Mouse (Mus musculus): ENCODE data around the gene Anxa11. TPM values are rescaled to one million over a fixed set of nuclear protein-coding genes. Genes with fewer than 3 reads are reported as not detected.
"Not testable (repeated sequence)": the region's sequence is repeated elsewhere in the genome, so short reads cannot be mapped to it uniquely, and the experiment has no call there.

Gene Anxa11
- polyA plus RNA-seq, 1 experiment from 2014 or later = 2.4 TPM

DNA sequence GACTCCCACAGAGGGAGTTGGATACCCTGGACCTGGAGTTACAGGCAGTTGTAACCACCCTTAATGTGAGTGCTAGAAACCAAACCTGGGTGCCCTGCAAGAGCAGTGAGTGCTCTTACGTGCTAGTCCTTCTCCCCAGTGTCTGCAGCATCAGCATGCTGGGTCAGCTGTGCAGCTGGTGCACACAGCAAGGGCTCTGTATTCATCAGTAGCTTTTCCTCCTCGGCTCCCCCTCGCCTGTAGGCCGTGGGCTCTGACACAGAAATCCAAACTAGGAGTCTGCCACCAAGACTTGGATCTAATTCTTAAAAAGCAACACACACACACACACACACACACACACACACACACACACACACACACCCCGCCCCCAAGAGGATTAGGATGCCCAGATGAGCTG lies 63.3 kb downstream of the Anxa11 start:
- not testable (repeated sequence) for H3K4me2 ChIP-seq (ENCODE audit: low read length); H3K9ac ChIP-seq (ENCODE audit: low read depth, low read length); H3K4me1 ChIP-seq (ENCODE audit: control insufficient read depth, insufficient read depth, low read length); H3K4me3 ChIP-seq (ENCODE audit: low read depth, low read length); ATAC-seq; H3K36me3 ChIP-seq (ENCODE audit: control insufficient read depth, insufficient read depth, low read length); H3K27ac ChIP-seq (ENCODE audit: low read length); H3K9me3 ChIP-seq (replicated peaks; ENCODE audit: control insufficient read depth, low read length, poor library complexity, severe bottlenecking); H3K27me3 ChIP-seq (ENCODE audit: control insufficient read depth, insufficient read depth, low read depth, low read length)
- WGBS = no CpG with 5 or more reads among the region's 5 CpGs

DNA sequence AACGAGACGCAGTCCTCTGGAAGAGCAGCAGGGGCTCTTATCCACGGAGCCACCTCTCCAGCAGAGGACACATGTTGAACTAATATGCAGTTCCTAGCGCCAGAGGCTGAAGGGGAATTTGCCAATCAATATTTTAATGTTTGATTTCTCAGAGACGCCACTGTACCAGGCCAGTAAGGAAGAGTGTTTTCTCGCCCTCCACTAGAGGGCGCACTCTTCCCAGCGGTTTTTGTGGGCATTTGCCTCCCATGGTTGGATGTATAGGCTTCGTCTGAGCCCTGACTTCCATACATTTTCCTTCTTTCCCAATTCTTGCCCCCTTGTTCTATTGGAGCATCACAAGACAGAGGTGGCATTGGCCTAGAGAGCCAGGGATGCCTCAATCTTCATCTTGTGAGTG lies 65.3 kb downstream of the Anxa11 start:
- not testable (repeated sequence) for H3K4me2 ChIP-seq (ENCODE audit: low read length); H3K9ac ChIP-seq (ENCODE audit: low read depth, low read length); H3K9me3 ChIP-seq (replicated peaks; ENCODE audit: control insufficient read depth, low read length, poor library complexity, severe bottlenecking); H3K27me3 ChIP-seq (ENCODE audit: control insufficient read depth, insufficient read depth, low read depth, low read length); ATAC-seq; H3K27ac ChIP-seq (ENCODE audit: low read length); H3K36me3 ChIP-seq (ENCODE audit: control insufficient read depth, insufficient read depth, low read length); H3K4me1 ChIP-seq (ENCODE audit: control insufficient read depth, insufficient read depth, low read length); H3K4me3 ChIP-seq (ENCODE audit: low read depth, low read length)
- no CpG with 5 or more reads among the region's 9 CpGs for WGBS

DNA sequence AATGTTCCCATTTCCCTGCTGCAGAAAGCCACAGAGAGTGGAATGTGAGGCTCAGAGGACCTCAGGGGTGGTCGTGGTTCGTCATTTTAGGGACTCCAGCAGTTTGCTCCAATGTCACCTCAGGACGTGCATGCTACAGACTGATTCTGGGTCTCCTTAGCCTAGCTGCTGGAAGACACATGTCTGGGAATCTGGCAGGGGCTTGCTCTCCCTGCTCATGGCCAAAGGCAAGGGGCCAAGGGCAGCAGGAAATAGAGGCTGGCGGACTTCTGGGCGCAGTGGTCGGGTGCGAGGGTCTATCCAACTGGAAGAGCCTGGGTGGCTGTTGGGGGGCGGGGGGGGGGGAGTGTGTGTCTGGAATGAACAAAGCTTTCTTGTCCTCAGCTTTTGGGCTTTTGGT lies 67.0 kb downstream of the Anxa11 start:
- H3K4me2 ChIP-seq (ENCODE audit: low read length); H3K9ac ChIP-seq (ENCODE audit: low read depth, low read length); H3K36me3 ChIP-seq (ENCODE audit: control insufficient read depth, insufficient read depth, low read length); H3K9me3 ChIP-seq (replicated peaks; ENCODE audit: control insufficient read depth, low read length, poor library complexity, severe bottlenecking); H3K27ac ChIP-seq (ENCODE audit: low read length); H3K27me3 ChIP-seq (ENCODE audit: control insufficient read depth, insufficient read depth, low read depth, low read length); H3K4me1 ChIP-seq (ENCODE audit: control insufficient read depth, insufficient read depth, low read length); ATAC-seq; H3K4me3 ChIP-seq (ENCODE audit: low read depth, low read length): not testable (repeated sequence)
- no CpG with 5 or more reads among the region's 8 CpGs for WGBS

DNA sequence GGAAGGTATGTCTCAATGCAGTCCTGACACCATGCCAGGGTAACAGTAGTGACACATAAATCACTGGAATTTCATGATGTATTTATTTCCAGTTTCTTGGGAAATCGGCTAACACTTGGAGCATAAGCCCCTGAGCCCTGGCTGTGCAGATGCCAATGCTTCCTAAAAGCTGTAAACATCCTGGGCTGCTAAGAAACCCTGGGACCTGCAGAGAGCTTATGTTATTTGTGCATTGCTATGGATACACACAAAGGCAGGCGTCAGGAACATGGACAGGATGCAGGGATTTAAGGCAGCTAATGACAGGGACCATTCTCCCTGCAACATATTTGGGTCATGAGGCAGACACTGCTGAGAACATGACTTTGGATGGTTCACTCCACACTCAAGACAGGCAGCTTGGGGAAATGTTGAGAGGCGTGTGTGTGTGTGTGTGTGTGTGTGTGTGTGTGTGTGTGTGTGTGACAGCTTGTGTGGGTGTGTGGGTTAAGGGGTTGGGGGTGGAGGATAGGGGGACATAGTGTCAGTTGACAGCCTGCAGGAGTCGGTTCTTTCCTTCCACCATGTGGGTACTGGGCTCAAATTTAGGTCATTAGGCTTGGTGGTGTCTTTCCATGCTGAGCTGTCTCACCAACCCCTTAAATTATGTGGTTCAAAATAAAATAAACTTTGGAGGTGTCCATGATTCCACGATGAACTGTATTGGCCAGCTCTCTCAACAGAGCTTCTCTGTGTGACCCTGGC lies 76.6 kb downstream of the Anxa11 start:
- H3K27ac ChIP-seq (ENCODE audit: low read length); H3K9me3 ChIP-seq (replicated peaks; ENCODE audit: control insufficient read depth, low read length, poor library complexity, severe bottlenecking); H3K4me2 ChIP-seq (ENCODE audit: low read length); H3K9ac ChIP-seq (ENCODE audit: low read depth, low read length); H3K4me3 ChIP-seq (ENCODE audit: low read depth, low read length); ATAC-seq; H3K27me3 ChIP-seq (ENCODE audit: control insufficient read depth, insufficient read depth, low read depth, low read length); H3K4me1 ChIP-seq (ENCODE audit: control insufficient read depth, insufficient read depth, low read length); H3K36me3 ChIP-seq (ENCODE audit: control insufficient read depth, insufficient read depth, low read length): not testable (repeated sequence)
- WGBS = no CpG with 5 or more reads among the region's 5 CpGs

DNA sequence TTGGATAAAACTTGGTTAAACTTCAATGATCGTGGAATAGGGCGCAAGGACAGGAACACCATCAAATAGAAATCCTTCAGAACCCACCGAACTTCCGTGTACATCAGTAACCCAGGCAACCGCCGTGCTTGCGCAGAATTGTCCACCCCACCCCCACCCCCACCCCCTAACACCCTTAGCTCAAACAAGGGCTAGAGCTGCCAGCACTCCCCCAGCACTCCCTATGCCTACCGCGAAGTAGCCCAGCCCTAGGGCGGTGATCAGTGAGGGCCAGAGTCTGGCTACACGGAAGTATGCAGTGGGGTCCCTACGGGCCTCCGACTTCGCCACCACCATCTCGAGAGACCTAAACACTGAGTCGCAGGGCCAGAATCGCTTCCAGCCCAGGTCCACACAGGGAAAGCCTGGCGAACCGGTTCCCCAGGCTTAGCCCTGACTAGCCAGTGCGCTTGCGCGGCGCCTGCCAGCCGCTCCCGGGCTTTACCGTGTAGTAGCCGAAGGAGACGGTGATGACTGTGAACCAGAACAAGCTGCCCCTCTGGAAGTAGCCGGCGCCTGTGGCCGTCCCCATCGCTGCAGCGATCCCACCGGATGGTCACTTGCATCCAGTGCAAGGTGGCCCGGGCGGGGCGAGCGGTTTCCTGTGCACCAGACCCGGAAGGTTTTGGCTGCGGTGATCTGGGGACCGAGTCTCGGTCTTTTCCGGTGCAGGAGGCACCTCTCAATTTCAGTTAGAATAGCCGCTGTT lies 85.0 kb downstream of the Anxa11 start:
- H3K4me2 ChIP-seq (ENCODE audit: low read length); H3K4me1 ChIP-seq (ENCODE audit: control insufficient read depth, insufficient read depth, low read length); H3K27ac ChIP-seq (ENCODE audit: low read length); H3K9me3 ChIP-seq (replicated peaks; ENCODE audit: control insufficient read depth, low read length, poor library complexity, severe bottlenecking); H3K4me3 ChIP-seq (ENCODE audit: low read depth, low read length); H3K36me3 ChIP-seq (ENCODE audit: control insufficient read depth, insufficient read depth, low read length); H3K9ac ChIP-seq (ENCODE audit: low read depth, low read length); H3K27me3 ChIP-seq (ENCODE audit: control insufficient read depth, insufficient read depth, low read depth, low read length): not testable (repeated sequence)
- no CpG with 5 or more reads among the region's 44 CpGs for whole genome bisulfite sequencing
- ATAC-seq = peak; percentile 92

DNA sequence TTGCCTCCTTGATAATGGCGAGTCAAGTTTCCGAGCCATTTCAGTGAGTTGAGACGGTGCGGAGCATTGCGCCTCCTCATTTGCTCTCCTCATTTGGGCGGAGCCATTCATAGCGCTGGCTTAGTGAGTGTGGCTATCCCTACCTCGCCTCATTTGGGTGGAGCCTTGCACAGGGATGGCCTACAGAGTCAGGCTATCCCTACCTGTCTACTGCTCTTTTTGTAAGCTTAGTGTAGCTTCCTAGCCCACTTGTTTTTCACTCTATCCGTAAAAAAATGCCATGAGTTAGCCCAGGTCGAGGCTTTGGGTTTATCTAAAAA lies 85.6 kb downstream of the Anxa11 start, which contains the start of gene Tmem254a:
Gene Tmem254a, minus strand, starts transcription at position 111 of the 320 bp plus-strand sequence.
- not testable (repeated sequence) for H3K36me3 ChIP-seq (ENCODE audit: control insufficient read depth, insufficient read depth, low read length); H3K4me1 ChIP-seq (ENCODE audit: control insufficient read depth, insufficient read depth, low read length); H3K4me3 ChIP-seq (ENCODE audit: low read depth, low read length); H3K9me3 ChIP-seq (replicated peaks; ENCODE audit: control insufficient read depth, low read length, poor library complexity, severe bottlenecking); H3K27me3 ChIP-seq (ENCODE audit: control insufficient read depth, insufficient read depth, low read depth, low read length); H3K9ac ChIP-seq (ENCODE audit: low read depth, low read length); H3K27ac ChIP-seq (ENCODE audit: low read length); H3K4me2 ChIP-seq (ENCODE audit: low read length)
- WGBS = no CpG with 5 or more reads among the region's 10 CpGs
- ATAC-seq = peak; percentile 92

Small RNA genes lying within 50 kb of the gene (microRNA-seq; reads per million reads assigned to microRNA genes)
- not detected for gene Gm23701

Other genes with a start within 250 kb of the Anxa11 start
- 29.6 and 40.3 TPM in 2 replicates for gene Ppif, start 148.0 kb upstream of the Anxa11 start, polyA plus RNA-seq (2015; fragmentation: Nextera tagmentation; extraction: Ambion mirVana)
- gene Zcchc24, start 73.1 kb upstream of the Anxa11 start, polyA plus RNA-seq (2015; fragmentation: Nextera tagmentation; extraction: Ambion mirVana) = 11.0 and 12.2 TPM in 2 replicates
- not detected in 2 replicates for gene Plac9a, start 60.9 kb downstream of the Anxa11 start, polyA plus RNA-seq (2015; fragmentation: Nextera tagmentation; extraction: Ambion mirVana)
- 6.5 and 8.1 TPM in 2 replicates for gene Tmem254a, start 85.5 kb downstream of the Anxa11 start, polyA plus RNA-seq (2015; fragmentation: Nextera tagmentation; extraction: Ambion mirVana)
- not detected in 2 replicates for gene Cphx1, start 96.1 kb downstream of the Anxa11 start, polyA plus RNA-seq (2015; fragmentation: Nextera tagmentation; extraction: Ambion mirVana)
- gene Duxbl1, start 136.4 kb downstream of the Anxa11 start, polyA plus RNA-seq (2015; fragmentation: Nextera tagmentation; extraction: Ambion mirVana) = 1.9 and 2.4 TPM in 2 replicates
- 6.8 and 9.3 TPM in 2 replicates for gene Gm9780, start 200.6 kb downstream of the Anxa11 start, polyA plus RNA-seq (2015; fragmentation: Nextera tagmentation; extraction: Ambion mirVana)
- gene Tmem254c, start 225.2 kb downstream of the Anxa11 start, polyA plus RNA-seq (2015; fragmentation: Nextera tagmentation; extraction: Ambion mirVana) = 18.6 and 24.9 TPM in 2 replicates
- not detected in 2 replicates for gene Cphx2, start 239.4 kb downstream of the Anxa11 start, polyA plus RNA-seq (2015; fragmentation: Nextera tagmentation; extraction: Ambion mirVana)
- not detected in 2 replicates for gene Cphx3, start 240.1 kb downstream of the Anxa11 start, polyA plus RNA-seq (2015; fragmentation: Nextera tagmentation; extraction: Ambion mirVana)